Mouse (Mus musculus): Measurements from ENCODE around the gene Gm5868.
"Not testable (repeated sequence)": the region's sequence is repeated elsewhere in the genome, so short reads cannot be mapped to it uniquely, and the experiment has no call there.

Gene Gm5868

GRCm38 (mm10) chr5:72587192-72587681 lies at the start of gene Gm5868:
Gene Gm5868, minus strand, starts transcription at chr5:72587551.
- DNase-seq (ENCODE audit: low spot score in 2 of 2), result no peak

GRCm38 (mm10) chr5:72636576-72636975 lies 49.2 kb upstream of the Gm5868 start:
- DNase-seq (ENCODE audit: low spot score in 2 of 2), result no peak

GRCm38 (mm10) chr5:72636122-72636521 lies 48.8 kb upstream of the Gm5868 start:
- no peak for DNase-seq (ENCODE audit: low spot score in 2 of 2)

GRCm38 (mm10) chr5:72634791-72635271 lies 47.5 kb upstream of the Gm5868 start:
- DNase-seq (ENCODE audit: low spot score in 2 of 2), result no peak

- no peak for DNase-seq (ENCODE audit: low spot score in 2 of 2)
Measured at GRCm38 (mm10) chr5:72630026-72630425, 42.7 kb upstream of the Gm5868 start.

GRCm38 (mm10) chr5:72621022-72621421 lies 33.7 kb upstream of the Gm5868 start:
- DNase-seq (ENCODE audit: low spot score in 2 of 2), result no peak

- DNase-seq (ENCODE audit: low spot score in 2 of 2), result no peak
Measured at GRCm38 (mm10) chr5:72617413-72617812, 30.1 kb upstream of the Gm5868 start.

- no peak for DNase-seq (ENCODE audit: low spot score in 2 of 2)
Measured at GRCm38 (mm10) chr5:72603138-72603537, 15.8 kb upstream of the Gm5868 start.

GRCm38 (mm10) chr5:72601006-72601405 lies 13.7 kb upstream of the Gm5868 start:
- DNase-seq (ENCODE audit: low spot score in 2 of 2), result no peak

- DNase-seq (ENCODE audit: low spot score in 2 of 2), result not testable (repeated sequence)
Measured at GRCm38 (mm10) chr5:72586667-72587191, 622 bp downstream of the Gm5868 start.

GRCm38 (mm10) chr5:72586122-72586521 lies 1.2 kb downstream of the Gm5868 start:
- DNase-seq (ENCODE audit: low spot score in 2 of 2), result not testable (repeated sequence)

GRCm38 (mm10) chr5:72580970-72581332 lies 6.4 kb downstream of the Gm5868 start, which contains the start of gene Zar1:
Gene Zar1, minus strand, starts transcription at chr5:72581254.
- not testable (repeated sequence) for DNase-seq (ENCODE audit: low spot score in 2 of 2)

GRCm38 (mm10) chr5:72580088-72580969 lies 7.0 kb downstream of the Gm5868 start:
- DNase-seq (ENCODE audit: low spot score in 2 of 2), result not testable (repeated sequence)

GRCm38 (mm10) chr5:72579599-72579998 lies 7.8 kb downstream of the Gm5868 start:
- not testable (repeated sequence) for DNase-seq (ENCODE audit: low spot score in 2 of 2)

GRCm38 (mm10) chr5:72565621-72566020 lies 21.7 kb downstream of the Gm5868 start:
- no peak for DNase-seq (ENCODE audit: low spot score in 2 of 2)

GRCm38 (mm10) chr5:72563183-72563582 lies 24.2 kb downstream of the Gm5868 start:
- not testable (repeated sequence) for DNase-seq (ENCODE audit: low spot score in 2 of 2)

- DNase-seq (ENCODE audit: low spot score in 2 of 2), result no peak
Measured at GRCm38 (mm10) chr5:72560976-72561628, 26.2 kb downstream of the Gm5868 start.

- DNase-seq (ENCODE audit: low spot score in 2 of 2), result peak; percentile 93 to 95
Measured at GRCm38 (mm10) chr5:72559544-72560049, 27.8 kb downstream of the Gm5868 start, which contains the start of gene Nfxl1. Gene Nfxl1, minus strand, starts transcription at chr5:72559684.

GRCm38 (mm10) chr5:72558716-72559526 lies 28.4 kb downstream of the Gm5868 start:
- DNase-seq (ENCODE audit: low spot score in 2 of 2), result peak; percentile 10 to 16

- no peak for DNase-seq (ENCODE audit: low spot score in 2 of 2)
Measured at GRCm38 (mm10) chr5:72556245-72556644, 31.1 kb downstream of the Gm5868 start.

- DNase-seq (ENCODE audit: low spot score in 2 of 2), result no peak
Measured at GRCm38 (mm10) chr5:72551209-72551608, 36.1 kb downstream of the Gm5868 start.
